Mouse (Mus musculus): ENCODE results near the gene Accsl.

Accsl gene

GRCm38 (mm10) chr2:93874606-93875005 lies 5.6 kb upstream of the Accsl start:
- DNase-seq (ENCODE audit: low spot score in 2 of 2), result peak in 1 of 2 experiments; percentile 49

GRCm38 (mm10) chr2:93874227-93874514 lies 5.2 kb upstream of the Accsl start:
- DNase-seq (ENCODE audit: low spot score in 2 of 2), result no peak

GRCm38 (mm10) chr2:93873449-93874226 lies 4.7 kb upstream of the Accsl start:
- DNase-seq (ENCODE audit: low spot score in 2 of 2), result no peak

- DNase-seq (ENCODE audit: low spot score in 2 of 2), result no peak
Measured at GRCm38 (mm10) chr2:93872257-93872656, 3.3 kb upstream of the Accsl start.

GRCm38 (mm10) chr2:93871411-93871925 lies 2.5 kb upstream of the Accsl start:
- no peak for DNase-seq (ENCODE audit: low spot score in 2 of 2)

- peak; percentile 73 to 78 for DNase-seq (ENCODE audit: low spot score in 2 of 2)
Measured at GRCm38 (mm10) chr2:93870842-93871241, 1.9 kb upstream of the Accsl start.

- DNase-seq (ENCODE audit: low spot score in 2 of 2), result no peak
Measured at GRCm38 (mm10) chr2:93868566-93868965, 391 bp downstream of the Accsl start.

GRCm38 (mm10) chr2:93863229-93863628 lies 5.7 kb downstream of the Accsl start:
- DNase-seq (ENCODE audit: low spot score in 2 of 2), result no peak

GRCm38 (mm10) chr2:93858845-93859244 lies 10.1 kb downstream of the Accsl start:
- DNase-seq (ENCODE audit: low spot score in 2 of 2), result no peak

GRCm38 (mm10) chr2:93851303-93851702 lies 17.7 kb downstream of the Accsl start:
- DNase-seq (ENCODE audit: low spot score in 2 of 2), result no peak

- DNase-seq (ENCODE audit: low spot score in 2 of 2), result no peak
Measured at GRCm38 (mm10) chr2:93850317-93850944, 18.5 kb downstream of the Accsl start.

- peak; percentile 39 to 53 for DNase-seq (ENCODE audit: low spot score in 2 of 2)
Measured at GRCm38 (mm10) chr2:93849505-93850089, 19.4 kb downstream of the Accsl start, which contains the start of gene Accs. Accs (minus strand) TSS chr2:93849943.

GRCm38 (mm10) chr2:93841349-93841748 lies 27.6 kb downstream of the Accsl start:
- no peak for DNase-seq (ENCODE audit: low spot score in 2 of 2)

- peak in 1 of 2 experiments; percentile 48 for DNase-seq (ENCODE audit: low spot score in 2 of 2)
Measured at GRCm38 (mm10) chr2:93840109-93840508, 28.8 kb downstream of the Accsl start.

- DNase-seq (ENCODE audit: low spot score in 2 of 2), result no peak
Measured at GRCm38 (mm10) chr2:93838931-93839330, 30.0 kb downstream of the Accsl start.

GRCm38 (mm10) chr2:93836232-93836785 lies 32.6 kb downstream of the Accsl start:
- no peak for DNase-seq (ENCODE audit: low spot score in 2 of 2)

- DNase-seq (ENCODE audit: low spot score in 2 of 2), result no peak
Measured at GRCm38 (mm10) chr2:93835596-93835995, 33.4 kb downstream of the Accsl start.

- DNase-seq (ENCODE audit: low spot score in 2 of 2), result peak in 1 of 2 experiments; percentile 69
Measured at GRCm38 (mm10) chr2:93823519-93823918, 45.4 kb downstream of the Accsl start.

- peak; percentile 86 to 95 for DNase-seq (ENCODE audit: low spot score in 2 of 2)
Measured at GRCm38 (mm10) chr2:93822045-93822749, 46.8 kb downstream of the Accsl start, which contains the start of gene Ext2. Ext2 (minus strand) TSS chr2:93822568.

GRCm38 (mm10) chr2:93817791-93818190 lies 51.2 kb downstream of the Accsl start:
- no peak for DNase-seq (ENCODE audit: low spot score in 2 of 2)

GRCm38 (mm10) chr2:93813343-93813742 lies 55.6 kb downstream of the Accsl start:
- no peak for DNase-seq (ENCODE audit: low spot score in 2 of 2)

- peak; percentile 47 to 67 for DNase-seq (ENCODE audit: low spot score in 2 of 2)
Measured at GRCm38 (mm10) chr2:93811812-93812211, 57.1 kb downstream of the Accsl start.

All from cerebellum, postnatal 4 days (tissue).